Mouse (Mus musculus): Measurements from ENCODE around the gene Ctf2. TPM values are rescaled to one million over a fixed set of nuclear protein-coding genes. Genes with fewer than 3 reads are reported as not detected.

Gene Ctf2
- total and polyA plus RNA-seq, 3 experiments = 0.16 TPM; not detected in 2

DNA sequence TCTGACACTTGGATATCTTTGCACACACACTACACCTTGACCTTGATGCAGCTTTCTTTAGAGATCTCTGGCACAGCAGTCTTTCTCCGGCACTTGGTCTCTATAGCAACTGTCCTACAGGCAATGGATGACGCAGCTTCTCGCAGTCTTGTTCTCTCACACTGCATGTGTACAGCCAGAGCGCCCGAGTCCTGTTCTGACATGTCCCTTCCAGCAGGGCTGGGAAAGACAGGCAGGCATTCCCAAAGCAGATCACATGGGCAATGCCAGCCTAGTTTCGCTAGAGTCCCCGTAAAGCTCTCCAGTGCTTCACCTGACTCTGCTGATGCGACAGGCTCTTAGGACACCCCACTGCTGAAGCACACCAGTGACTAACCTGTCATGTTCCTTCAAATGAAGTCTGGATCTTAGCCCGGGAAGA, 56.6 kb downstream of the Ctf2 start:
- TF ChIP-seq CTCF (IDR thresholded peaks at IDR 0.05; ENCODE audit: low read depth, low read length) (no peak), GATA2 (IDR thresholded peaks at IDR 0.05; ENCODE audit: borderline replicate concordance, low read depth, low read length) (no peak), GATA1 (IDR thresholded peaks at IDR 0.05; ENCODE audit: borderline replicate concordance, low read length) (no peak), TAL1 (conservative IDR thresholded peaks at IDR 0.05; ENCODE audit: low read depth, low read length) (no peak), POLR2AphosphoS5 (IDR thresholded peaks at IDR 0.05; ENCODE audit: insufficient replicate concordance, low read depth, low read length) (no peak)
- Histone ChIP-seq H3K4me1 (ENCODE audit: insufficient read depth, low read depth, low read length) (peaks cover 5% of the 10 kb centered on the region; the same call in 1 of the 2 replicates), H3K27me3 (ENCODE audit: insufficient read depth, low read length) (peaks cover 4% of the 10 kb centered on the region; the same call in 1 of the 2 replicates), H3K9me3 (replicated peaks) (no peaks in the 10 kb centered on the region), H3K36me3 (replicated peaks) (no peaks in the 10 kb centered on the region), H3K4me3 (ENCODE audit: low read depth, low read length) (no peak overlapping the region)
- ATAC-seq (ENCODE audit: extremely low read depth, insufficient number of reproducible peaks, low FRiP score, poor library complexity, severe bottlenecking) = no peak
- DNase-seq (ENCODE audit: low spot score) = no peak

DNA sequence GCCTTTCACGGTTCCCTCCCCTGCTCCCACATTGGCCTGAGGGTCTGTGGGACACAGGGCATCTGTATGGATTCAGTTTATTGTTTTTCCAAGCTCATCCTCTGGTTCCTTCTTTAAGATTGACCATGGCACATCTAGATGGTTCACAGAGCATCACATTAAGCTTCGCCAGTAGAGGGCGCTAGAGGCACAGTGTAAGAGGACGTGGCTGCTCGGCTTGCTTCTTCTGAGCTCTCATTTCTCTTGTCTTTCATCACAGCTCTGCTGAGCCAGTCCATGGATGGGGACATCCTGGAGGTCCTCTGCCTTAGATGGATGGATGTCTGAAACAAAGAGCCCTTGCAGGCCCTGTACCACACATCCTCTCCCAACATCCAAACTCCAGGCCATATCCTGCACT, 57.0 kb downstream of the Ctf2 start:
- TF ChIP-seq GATA1 (IDR thresholded peaks at IDR 0.05; ENCODE audit: borderline replicate concordance, low read length) (no peak), CTCF (IDR thresholded peaks at IDR 0.05; ENCODE audit: low read depth, low read length) (peak; percentile 85)
- Histone ChIP-seq H3K36me3 (replicated peaks) (no peaks in the 10 kb centered on the region), H3K27me3 (ENCODE audit: insufficient read depth, low read length) (peaks cover 4% of the 10 kb centered on the region; the same call in 1 of the 2 replicates), H3K4me1 (ENCODE audit: insufficient read depth, low read depth, low read length) (peaks cover 5% of the 10 kb centered on the region; the same call in 1 of the 2 replicates), H3K4me3 (ENCODE audit: low read depth, low read length) (no peak overlapping the region), H3K9me3 (replicated peaks) (no peaks in the 10 kb centered on the region)
- ATAC-seq (ENCODE audit: extremely low read depth, insufficient number of reproducible peaks, low FRiP score, poor library complexity, severe bottlenecking) (no peak; the same call in 1 of the 2 replicates), DNase-seq (ENCODE audit: low spot score) (peak; percentile 42)

DNA sequence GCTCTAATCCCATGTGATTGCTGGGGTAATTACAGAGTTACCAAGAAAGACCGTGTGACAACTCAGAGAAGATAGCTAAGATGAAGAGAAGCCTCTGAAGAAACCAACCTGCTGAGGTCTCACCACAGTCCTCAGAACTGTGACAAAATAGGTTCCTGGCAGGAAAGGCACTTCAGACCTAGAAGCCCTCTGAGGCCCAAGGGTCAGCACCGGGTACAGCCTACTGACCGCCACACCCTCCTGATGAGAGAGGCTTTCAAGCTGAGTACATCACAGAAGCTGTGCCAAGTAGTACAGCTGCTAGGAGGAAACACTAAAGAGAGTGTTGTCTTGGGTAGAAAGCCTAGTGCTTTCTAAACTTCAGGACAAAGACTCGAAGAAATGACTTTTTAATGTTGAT, 59.2 kb downstream of the Ctf2 start:
- no peak for ATAC-seq (ENCODE audit: extremely low read depth, insufficient number of reproducible peaks, low FRiP score, poor library complexity, severe bottlenecking)
- no peak overlapping the region for H3K4me3 ChIP-seq (ENCODE audit: low read depth, low read length)
- TF ChIP-seq GATA2 (IDR thresholded peaks at IDR 0.05; ENCODE audit: borderline replicate concordance, low read depth, low read length) = no peak
- no peak for TF ChIP-seq POLR2AphosphoS5 (IDR thresholded peaks at IDR 0.05; ENCODE audit: insufficient replicate concordance, low read depth, low read length)
- TF ChIP-seq TAL1 (conservative IDR thresholded peaks at IDR 0.05; ENCODE audit: low read depth, low read length) = no peak
- TF ChIP-seq GATA1 (IDR thresholded peaks at IDR 0.05; ENCODE audit: borderline replicate concordance, low read length) = no peak
- no peak for TF ChIP-seq CTCF (IDR thresholded peaks at IDR 0.05; ENCODE audit: low read depth, low read length)
- H3K4me1 ChIP-seq (ENCODE audit: insufficient read depth, low read depth, low read length) = peaks cover 10% of the 10 kb centered on the region
- peaks cover 4% of the 10 kb centered on the region; the same call in 1 of the 2 replicates for H3K27me3 ChIP-seq (ENCODE audit: insufficient read depth, low read length)
- no peaks in the 10 kb centered on the region for H3K9me3 ChIP-seq (replicated peaks)
- no peak for DNase-seq (ENCODE audit: low spot score)
- no peaks in the 10 kb centered on the region for H3K36me3 ChIP-seq (replicated peaks)

DNA sequence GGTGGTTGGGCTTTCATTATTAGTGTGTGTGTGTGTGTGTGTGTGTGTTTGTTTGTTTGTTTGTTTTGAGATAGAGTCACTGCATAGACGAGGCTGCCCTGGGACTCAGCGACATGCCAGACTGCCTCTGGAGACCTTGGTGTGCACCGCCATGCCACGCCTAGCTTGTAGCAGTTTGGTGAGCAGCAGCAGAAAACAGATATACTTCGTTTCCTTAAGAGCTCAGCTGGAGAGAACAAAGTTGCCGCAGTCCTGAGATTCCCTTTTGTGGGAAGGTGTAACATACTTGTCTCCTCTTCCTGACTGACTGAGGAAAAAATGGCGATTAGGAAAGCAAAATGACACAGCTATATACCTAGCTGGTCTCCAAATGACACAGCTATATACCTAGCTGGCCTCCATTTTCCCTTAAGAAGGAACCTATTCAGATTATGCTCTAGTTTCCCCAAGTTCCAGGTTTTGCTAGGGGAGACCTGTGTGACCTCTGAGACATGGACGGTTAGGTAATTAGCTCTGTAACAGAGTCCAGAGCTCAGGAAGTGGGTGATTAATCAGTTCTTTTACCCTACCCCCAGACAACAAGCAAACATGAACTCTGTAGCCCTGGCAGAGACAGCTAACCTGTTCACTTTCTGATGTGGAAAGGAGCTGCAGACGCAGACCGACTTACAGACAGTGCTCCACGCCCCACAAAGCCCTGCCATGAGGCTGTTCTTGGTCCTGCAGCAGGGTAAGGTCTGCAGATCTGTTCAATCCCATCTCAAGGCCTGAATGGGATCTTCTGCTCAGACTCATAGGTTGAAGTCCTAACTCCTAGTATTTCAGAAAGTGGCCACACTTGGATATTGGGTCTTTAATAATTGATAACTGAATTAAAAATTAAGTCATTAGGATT, 59.8 kb downstream of the Ctf2 start:
- no peak for TF ChIP-seq GATA2 (IDR thresholded peaks at IDR 0.05; ENCODE audit: borderline replicate concordance, low read depth, low read length)
- no peak for TF ChIP-seq TAL1 (conservative IDR thresholded peaks at IDR 0.05; ENCODE audit: low read depth, low read length)
- no peak for TF ChIP-seq CTCF (IDR thresholded peaks at IDR 0.05; ENCODE audit: low read depth, low read length)
- no peak for TF ChIP-seq POLR2AphosphoS5 (IDR thresholded peaks at IDR 0.05; ENCODE audit: insufficient replicate concordance, low read depth, low read length)
- TF ChIP-seq GATA1 (IDR thresholded peaks at IDR 0.05; ENCODE audit: borderline replicate concordance, low read length) = no peak
- Histone ChIP-seq H3K4me1 (ENCODE audit: insufficient read depth, low read depth, low read length) (peaks cover 10% of the 10 kb centered on the region), H3K4me3 (ENCODE audit: low read depth, low read length) (no peak overlapping the region), H3K9me3 (replicated peaks) (no peaks in the 10 kb centered on the region), H3K36me3 (replicated peaks) (no peaks in the 10 kb centered on the region), H3K27me3 (ENCODE audit: insufficient read depth, low read length) (peaks cover 4% of the 10 kb centered on the region; the same call in 1 of the 2 replicates)
- ATAC-seq (ENCODE audit: extremely low read depth, insufficient number of reproducible peaks, low FRiP score, poor library complexity, severe bottlenecking) (no peak), DNase-seq (ENCODE audit: low spot score) (no peak)

Other genes with a start within 250 kb of the Ctf2 start
Only the 20 nearest of the 26 such genes appear.
- not detected in 2 replicates for gene Tmem265, start 170.8 kb downstream of the Ctf2 start, total RNA-seq (2014; fragmentation: Nextera tagmentation)
- 0.87 and 3.2 TPM in 2 replicates for gene Tmem265, start 170.8 kb downstream of the Ctf2 start, total RNA-seq (2017)
- gene Tmem265, start 170.8 kb downstream of the Ctf2 start, polyA plus RNA-seq (2012) = 1.5 and 2.5 TPM in 2 replicates
- gene Phkg2, start 158.8 kb downstream of the Ctf2 start, total RNA-seq (2014; fragmentation: Nextera tagmentation) = 68.9 and 87.3 TPM in 2 replicates
- gene Phkg2, start 158.8 kb downstream of the Ctf2 start, total RNA-seq (2017) = 42.3 and 47.8 TPM in 2 replicates
- 37.5 and 50.8 TPM in 2 replicates for gene Phkg2, start 158.8 kb downstream of the Ctf2 start, polyA plus RNA-seq (2012)
- gene Ccdc189, start 143.6 kb downstream of the Ctf2 start, total RNA-seq (2014; fragmentation: Nextera tagmentation) = 3.2 and 9.3 TPM in 2 replicates
- gene Ccdc189, start 143.6 kb downstream of the Ctf2 start, total RNA-seq (2017) = 4.0 and 5.6 TPM in 2 replicates
- 2.5 and 3.9 TPM in 2 replicates for gene Ccdc189, start 143.6 kb downstream of the Ctf2 start, polyA plus RNA-seq (2012)
- 38.2 and 52.2 TPM in 2 replicates for gene Rnf40, start 143.4 kb downstream of the Ctf2 start, total RNA-seq (2014; fragmentation: Nextera tagmentation)
- gene Rnf40, start 143.4 kb downstream of the Ctf2 start, total RNA-seq (2017) = 48.7 and 50.3 TPM in 2 replicates
- 47.9 and 55.8 TPM in 2 replicates for gene Rnf40, start 143.4 kb downstream of the Ctf2 start, polyA plus RNA-seq (2012)
- gene Zfp629, start 116.4 kb downstream of the Ctf2 start, total RNA-seq (2014; fragmentation: Nextera tagmentation) = 11.3 and 11.8 TPM in 2 replicates
- 8.7 and 9.0 TPM in 2 replicates for gene Zfp629, start 116.4 kb downstream of the Ctf2 start, total RNA-seq (2017)
- gene Zfp629, start 116.4 kb downstream of the Ctf2 start, polyA plus RNA-seq (2012) = 23.2 and 24.3 TPM in 2 replicates
- 18.1 and 38.7 TPM in 2 replicates for gene Bcl7c, start 23.2 kb downstream of the Ctf2 start, total RNA-seq (2014; fragmentation: Nextera tagmentation)
- gene Bcl7c, start 23.2 kb downstream of the Ctf2 start, total RNA-seq (2017) = 28.2 and 36.8 TPM in 2 replicates
- 330 and 397 TPM in 2 replicates for gene Bcl7c, start 23.2 kb downstream of the Ctf2 start, polyA plus RNA-seq (2012)
- 5.3 and 9.6 TPM in 2 replicates for gene Ctf1, start 19.4 kb downstream of the Ctf2 start, total RNA-seq (2014; fragmentation: Nextera tagmentation)
- 0.41 and 2.3 TPM in 2 replicates for gene Ctf1, start 19.4 kb downstream of the Ctf2 start, total RNA-seq (2017)
- gene Ctf1, start 19.4 kb downstream of the Ctf2 start, polyA plus RNA-seq (2012) = 1.7 and 2.2 TPM in 2 replicates
- 6.4 and 6.9 TPM in 2 replicates for gene Fbxl19, start 12.4 kb upstream of the Ctf2 start, total RNA-seq (2014; fragmentation: Nextera tagmentation)
- 15.1 and 18.8 TPM in 2 replicates for gene Fbxl19, start 12.4 kb upstream of the Ctf2 start, total RNA-seq (2017)
- 54.4 and 58.5 TPM in 2 replicates for gene Fbxl19, start 12.4 kb upstream of the Ctf2 start, polyA plus RNA-seq (2012)
- gene Orai3, start 37.6 kb upstream of the Ctf2 start, total RNA-seq (2014; fragmentation: Nextera tagmentation) = 27.4 and 27.7 TPM in 2 replicates
- gene Orai3, start 37.6 kb upstream of the Ctf2 start, total RNA-seq (2017) = 47.1 and 53.8 TPM in 2 replicates
- 30.2 and 43.1 TPM in 2 replicates for gene Orai3, start 37.6 kb upstream of the Ctf2 start, polyA plus RNA-seq (2012)
- gene Setd1a, start 44.5 kb upstream of the Ctf2 start, total RNA-seq (2014; fragmentation: Nextera tagmentation) = 104 and 115 TPM in 2 replicates
- gene Setd1a, start 44.5 kb upstream of the Ctf2 start, total RNA-seq (2017) = 9.1 and 10.0 TPM in 2 replicates
- gene Setd1a, start 44.5 kb upstream of the Ctf2 start, polyA plus RNA-seq (2012) = 103 and 118 TPM in 2 replicates
- gene Gm49388, start 53.4 kb upstream of the Ctf2 start, total RNA-seq (2014; fragmentation: Nextera tagmentation) = 4.7 and 8.4 TPM in 2 replicates
- gene Gm49388, start 53.4 kb upstream of the Ctf2 start, total RNA-seq (2017) = 0.23 TPM in 1 of 2 replicates, not detected in the other
- gene Gm49388, start 53.4 kb upstream of the Ctf2 start, polyA plus RNA-seq (2012) = 0.12 and 1.1 TPM in 2 replicates
- gene Hsd3b7, start 68.4 kb upstream of the Ctf2 start, total RNA-seq (2014; fragmentation: Nextera tagmentation) = 11.2 and 17.2 TPM in 2 replicates
- 42.3 and 52.1 TPM in 2 replicates for gene Hsd3b7, start 68.4 kb upstream of the Ctf2 start, total RNA-seq (2017)
- 10.6 and 19.7 TPM in 2 replicates for gene Hsd3b7, start 68.4 kb upstream of the Ctf2 start, polyA plus RNA-seq (2012)
- gene Stx4a, start 92.1 kb upstream of the Ctf2 start, total RNA-seq (2014; fragmentation: Nextera tagmentation) = 26.9 and 36.0 TPM in 2 replicates
- gene Stx4a, start 92.1 kb upstream of the Ctf2 start, total RNA-seq (2017) = 46.1 and 55.7 TPM in 2 replicates
- gene Stx4a, start 92.1 kb upstream of the Ctf2 start, polyA plus RNA-seq (2012) = 64.9 and 69.9 TPM in 2 replicates
- 0.15 and 0.24 TPM in 2 replicates for gene Stx1b, start 92.4 kb upstream of the Ctf2 start, total RNA-seq (2014; fragmentation: Nextera tagmentation)
- gene Stx1b, start 92.4 kb upstream of the Ctf2 start, total RNA-seq (2017) = 0.06 and 0.16 TPM in 2 replicates
- gene Stx1b, start 92.4 kb upstream of the Ctf2 start, polyA plus RNA-seq (2012) = 0.02 and 0.10 TPM in 2 replicates
- gene Zfp646, start 144.1 kb upstream of the Ctf2 start, total RNA-seq (2014; fragmentation: Nextera tagmentation) = 46.8 and 58.5 TPM in 2 replicates
- gene Zfp646, start 144.1 kb upstream of the Ctf2 start, total RNA-seq (2017) = 42.1 and 45.0 TPM in 2 replicates
- gene Zfp646, start 144.1 kb upstream of the Ctf2 start, polyA plus RNA-seq (2012) = 27.9 and 36.7 TPM in 2 replicates
- 9.2 and 14.9 TPM in 2 replicates for gene Zfp668, start 144.7 kb upstream of the Ctf2 start, total RNA-seq (2014; fragmentation: Nextera tagmentation)
- 4.2 and 5.7 TPM in 2 replicates for gene Zfp668, start 144.7 kb upstream of the Ctf2 start, total RNA-seq (2017)
- 33.9 and 39.5 TPM in 2 replicates for gene Zfp668, start 144.7 kb upstream of the Ctf2 start, polyA plus RNA-seq (2012)
- gene Prss53, start 158.8 kb upstream of the Ctf2 start, total RNA-seq (2014; fragmentation: Nextera tagmentation) = 0.58 TPM in 1 of 2 replicates, not detected in the other
- 0.29 and 0.38 TPM in 2 replicates for gene Prss53, start 158.8 kb upstream of the Ctf2 start, total RNA-seq (2017)
- gene Prss53, start 158.8 kb upstream of the Ctf2 start, polyA plus RNA-seq (2012) = 0.76 and 0.80 TPM in 2 replicates
- not detected in 2 replicates for gene Gm21974, start 163.3 kb upstream of the Ctf2 start, total RNA-seq (2014; fragmentation: Nextera tagmentation)
- gene Gm21974, start 163.3 kb upstream of the Ctf2 start, total RNA-seq (2017) = not detected in 2 replicates
- gene Gm21974, start 163.3 kb upstream of the Ctf2 start, polyA plus RNA-seq (2012) = not detected in 2 replicates
- 53.0 and 68.8 TPM in 2 replicates for gene Vkorc1, start 163.5 kb upstream of the Ctf2 start, total RNA-seq (2014; fragmentation: Nextera tagmentation)
- gene Vkorc1, start 163.5 kb upstream of the Ctf2 start, total RNA-seq (2017) = 8.9 and 11.0 TPM in 2 replicates
- 12.6 and 16.7 TPM in 2 replicates for gene Vkorc1, start 163.5 kb upstream of the Ctf2 start, polyA plus RNA-seq (2012)
- 73.4 and 80.0 TPM in 2 replicates for gene Bckdk, start 171.9 kb upstream of the Ctf2 start, total RNA-seq (2014; fragmentation: Nextera tagmentation)
- gene Bckdk, start 171.9 kb upstream of the Ctf2 start, total RNA-seq (2017) = 40.4 and 49.2 TPM in 2 replicates
- gene Bckdk, start 171.9 kb upstream of the Ctf2 start, polyA plus RNA-seq (2012) = 114 and 134 TPM in 2 replicates

Data from G1E (cell line).